Mouse (Mus musculus) stomach, embryonic 16.5 days (tissue): ENCODE results near the gene Cct7. TPM values are rescaled to one million over a fixed set of nuclear protein-coding genes. Genes with fewer than 3 reads are reported as not detected.

Experiments used
- ATAC-seq: fragments of 200-750 bp; cut with Nextera tagmentation; 2 replicates; pipeline ENCODE4 v1.8.0; 2017; ENCODE audit warnings: moderate number of reproducible peaks, moderate TSS enrichment; ENCODE audit not compliant: insufficient read depth, low FRiP score
- H3K27ac ChIP-seq: fragments of 300-500 bp; sonication (generic); 2 replicates; pipeline ENCODE4 v1.5.1; 2014; ENCODE audit warnings: low read length
- H3K27me3 ChIP-seq: fragments of 300-500 bp; sonication (generic); 2 replicates; pipeline ENCODE4 v1.6.1; 2014; ENCODE audit warnings: low read length, control low read depth, mixed read lengths; ENCODE audit not compliant: control insufficient read depth, insufficient read depth
- H3K36me3 ChIP-seq: fragments of 300-500 bp; sonication (generic); 2 replicates; pipeline ENCODE4 v1.6.1; 2014; ENCODE audit warnings: low read length; ENCODE audit not compliant: control insufficient read depth, insufficient read depth
- H3K4me1 ChIP-seq: fragments of 300-500 bp; sonication (generic); 2 replicates; pipeline ENCODE4 v1.6.1; 2014; ENCODE audit warnings: low read length, control low read depth, mixed read lengths; ENCODE audit not compliant: control insufficient read depth, insufficient read depth
- H3K4me2 ChIP-seq: fragments of 300-500 bp; sonication (generic); 2 replicates; pipeline ENCODE4 v1.6.1; 2014; ENCODE audit warnings: low read depth, low read length, mixed read lengths
- H3K4me3 ChIP-seq: fragments of 300-500 bp; sonication (generic); replicated peaks from 2 replicates; pipeline ENCODE4 v1.5.1; 2014; ENCODE audit warnings: mild to moderate bottlenecking, low read length
- H3K9ac ChIP-seq: fragments of 300-500 bp; sonication (generic); 2 replicates; pipeline ENCODE4 v1.6.1; 2014; ENCODE audit warnings: low read length
- H3K9me3 ChIP-seq: fragments of 300-500 bp; sonication (generic); replicated peaks from 2 replicates; pipeline ENCODE4 v1.6.1; 2016; ENCODE audit warnings: low read length, control low read depth; ENCODE audit not compliant: control insufficient read depth
- WGBS: fragments of 180-500 bp; shearing (Covaris S2); extraction: QIAGEN DNeasy Blood & Tissue Kit; methylation state at CpG from one replicate; pipeline ENCODE4 v1.1.7; 2014; 5-methylcytosine and 5-hydroxymethylcytosine counted together
- polyA plus RNA-seq: library from polyadenylated mRNA; unstranded; fragments of >200 nt; fragmentation: Nextera tagmentation; extraction: Ambion mirVana; gene quantifications from 2 replicates; pipeline ENCODE4 v1.2.1, GENCODE M21; 2015

Cct7 gene
- polyA plus RNA-seq, 1 experiment from 2014 or later: 415 TPM

DNA sequence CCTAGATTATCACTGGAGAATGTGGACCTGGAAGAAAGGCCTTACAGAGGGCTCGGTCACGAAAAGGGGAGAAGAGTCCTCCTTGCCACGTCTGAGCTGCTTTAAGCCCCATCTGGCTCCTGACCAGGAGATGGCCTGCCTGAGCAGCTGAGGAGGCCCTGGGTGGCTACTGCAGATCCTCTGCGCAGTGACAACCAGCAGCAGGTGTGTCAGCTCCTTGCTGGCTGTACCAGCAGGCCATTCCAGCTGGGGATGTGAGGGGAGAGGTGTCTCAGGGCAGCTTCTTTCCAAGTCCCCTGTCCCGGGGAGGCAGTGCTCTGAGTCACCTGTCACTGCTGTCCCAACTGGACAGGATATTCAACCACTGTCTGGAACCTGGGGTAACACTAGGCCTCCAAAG, 21.2 kb downstream of the Cct7 start:
- WGBS: 60% methylated on average over 5 of the region's 5 CpGs
- H3K27ac ChIP-seq: no peak overlapping the region
- ATAC-seq: no peak
- H3K4me1 ChIP-seq: no peaks in the 10 kb centered on the region
- no peak overlapping the region for H3K4me2 ChIP-seq
- no peak overlapping the region for H3K9ac ChIP-seq
- H3K36me3 ChIP-seq: 0 out of 2 replicates have a peak, but pooled peaks cover 3% of the 10 kb centered on the region
- H3K4me3 ChIP-seq: no peak overlapping the region
- H3K27me3 ChIP-seq: no peaks in the 10 kb centered on the region
- no peaks in the 10 kb centered on the region for H3K9me3 ChIP-seq

DNA sequence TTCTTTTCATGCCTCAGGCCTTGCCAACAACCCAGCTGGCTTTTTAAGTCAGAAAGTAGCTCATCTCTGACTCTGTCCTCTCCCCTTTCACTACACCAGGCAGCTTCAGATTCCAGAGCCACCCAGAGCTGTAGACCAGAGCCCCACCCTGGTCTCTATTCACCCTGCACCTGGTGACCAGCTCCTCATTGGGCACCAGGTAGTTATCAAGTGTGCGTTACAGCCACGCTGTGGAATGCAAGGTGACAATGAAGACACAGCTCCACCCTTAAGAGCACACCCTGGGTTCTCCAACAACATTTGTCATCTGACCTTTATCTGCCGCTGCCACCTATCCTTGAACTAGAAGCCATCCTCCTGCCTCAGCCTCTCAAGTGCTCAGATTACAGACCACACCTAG, 24.3 kb downstream of the Cct7 start:
- Histone ChIP-seq H3K27me3 (no peaks in the 10 kb centered on the region), H3K4me3 (no peak overlapping the region), H3K9ac (no peak overlapping the region), H3K9me3 (no peaks in the 10 kb centered on the region), H3K27ac (no peak overlapping the region), H3K36me3 (no peaks in the 10 kb centered on the region), H3K4me1 (no peaks in the 10 kb centered on the region), H3K4me2 (no peak overlapping the region)
- 76% methylated on average over 3 of the region's 3 CpGs for WGBS
- ATAC-seq: no peak

DNA sequence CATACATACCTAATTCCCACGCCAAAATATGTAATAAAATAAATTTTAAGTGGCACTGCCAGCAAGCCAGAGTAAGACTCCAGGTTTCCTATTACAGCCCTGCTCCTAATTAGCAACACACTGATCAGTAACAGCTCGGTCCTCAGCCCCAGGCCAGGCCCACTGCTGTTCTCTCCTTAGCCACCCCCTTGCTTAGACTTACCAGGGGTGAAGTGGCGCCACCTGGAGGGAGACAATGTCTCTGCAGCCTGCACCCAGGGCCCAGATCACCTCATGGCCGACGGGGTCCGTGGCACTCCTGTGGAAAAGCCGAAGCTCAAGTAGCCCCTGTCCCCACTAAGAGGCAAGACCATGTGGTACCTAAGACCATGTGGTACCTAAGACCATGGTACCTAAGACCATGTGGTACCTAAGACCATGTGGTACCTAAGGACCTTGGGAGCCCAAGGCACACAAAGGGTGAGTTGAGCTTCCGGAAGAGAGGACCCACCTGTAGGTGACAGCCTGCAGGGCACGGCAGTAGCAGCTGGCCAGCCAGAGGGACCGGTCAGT, 26.1 kb downstream of the Cct7 start:
- no peaks in the 10 kb centered on the region for H3K9me3 ChIP-seq
- no peak overlapping the region for H3K27ac ChIP-seq
- H3K4me2 ChIP-seq: no peak overlapping the region
- WGBS: 29% methylated on average over 10 of the region's 10 CpGs
- ATAC-seq: no peak
- H3K36me3 ChIP-seq: no peaks in the 10 kb centered on the region
- H3K27me3 ChIP-seq: 0 out of 2 replicates have a peak, but pooled peaks cover 4% of the 10 kb centered on the region
- no peak overlapping the region for H3K4me3 ChIP-seq
- H3K4me1 ChIP-seq: no peaks in the 10 kb centered on the region
- no peak overlapping the region for H3K9ac ChIP-seq

DNA sequence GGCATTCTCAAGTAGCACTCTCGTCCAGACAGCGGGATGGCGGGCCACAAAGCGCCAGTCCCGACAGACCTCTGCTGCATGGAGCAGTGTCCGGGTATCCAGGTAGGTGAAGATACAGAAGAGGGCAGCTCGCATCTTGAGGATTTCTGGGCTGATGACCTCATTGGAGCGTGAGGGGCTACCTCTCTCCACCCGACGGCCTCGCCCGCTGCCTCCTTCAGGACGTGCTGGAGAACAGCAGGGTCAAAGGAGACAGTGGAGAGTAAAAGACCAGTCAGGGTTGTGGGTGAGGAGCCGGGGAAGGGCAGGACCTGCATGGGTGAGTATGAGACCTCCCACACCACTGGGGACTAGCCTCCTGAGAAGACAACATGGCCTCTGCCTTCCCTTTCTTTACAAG, 27.1 kb downstream of the Cct7 start:
- H3K27me3 ChIP-seq: peaks cover 4% of the 10 kb centered on the region; the same call in 1 of the 2 replicates
- WGBS: 39% methylated on average over 14 of the region's 14 CpGs

DNA sequence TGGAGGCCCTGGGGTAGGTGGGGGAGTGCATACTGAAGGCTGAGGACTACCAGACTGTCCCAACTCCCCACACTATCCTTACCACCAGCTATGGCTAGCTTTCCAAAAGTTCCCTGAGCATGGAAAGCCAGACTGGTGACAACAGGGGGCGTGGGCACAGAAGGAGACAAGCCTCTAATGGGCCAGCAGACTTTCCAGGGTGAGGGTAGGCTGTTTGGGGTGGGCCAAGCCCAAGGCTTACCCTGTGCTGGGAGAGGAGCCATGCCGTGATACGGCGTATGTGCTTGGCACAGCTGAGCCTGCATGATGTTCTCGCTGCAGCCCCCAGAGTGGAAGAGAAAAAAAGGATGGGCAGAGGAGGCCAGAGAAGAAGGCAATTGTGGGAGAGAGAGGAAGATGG, 28.7 kb downstream of the Cct7 start:
- Histone ChIP-seq H3K9ac (no peak overlapping the region), H3K36me3 (no peaks in the 10 kb centered on the region), H3K4me2 (no peak overlapping the region), H3K4me1 (peaks cover 6% of the 10 kb centered on the region; the same call in 1 of the 2 replicates), H3K9me3 (no peaks in the 10 kb centered on the region), H3K27me3 (peaks cover 20% of the 10 kb centered on the region), H3K27ac (no peak overlapping the region), H3K4me3 (no peak overlapping the region)
- no peak for ATAC-seq
- 80% methylated on average over 5 of the region's 5 CpGs for WGBS

More for the DNA sequence above, 27.1 kb downstream of the Cct7 start:
- Histone ChIP-seq H3K27ac (no peak overlapping the region), H3K4me2 (no peak overlapping the region), H3K4me3 (no peak overlapping the region), H3K9ac (no peak overlapping the region), H3K36me3 (no peaks in the 10 kb centered on the region), H3K4me1 (no peaks in the 10 kb centered on the region), H3K9me3 (no peaks in the 10 kb centered on the region)
- no peak for ATAC-seq

DNA sequence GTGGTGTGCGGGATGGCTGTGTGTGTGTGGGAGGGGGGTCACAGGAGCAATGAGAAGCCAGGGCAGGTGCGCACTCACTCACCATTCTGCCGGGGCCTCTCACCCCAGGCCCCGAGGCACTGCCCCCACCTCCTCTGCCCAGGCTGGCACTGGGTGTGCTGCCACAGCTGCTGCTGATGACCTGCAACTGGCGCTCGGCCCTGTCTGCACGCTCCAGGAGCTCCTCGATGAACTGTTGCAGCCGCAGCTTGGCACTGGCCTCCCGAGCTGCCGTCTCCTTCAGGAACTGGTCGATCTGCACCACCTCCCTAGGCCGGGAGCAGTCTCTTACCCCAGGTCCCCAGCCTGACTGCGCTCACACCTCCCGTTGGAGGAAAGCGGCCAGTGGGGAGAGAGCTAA, 29.4 kb downstream of the Cct7 start:
- 64% methylated on average over 14 of the region's 16 CpGs for WGBS
- Histone ChIP-seq H3K4me3 (no peak overlapping the region), H3K4me2 (no peak overlapping the region), H3K27ac (no peak overlapping the region), H3K4me1 (peaks cover 6% of the 10 kb centered on the region; the same call in 1 of the 2 replicates), H3K36me3 (no peaks in the 10 kb centered on the region), H3K27me3 (peaks cover 24% of the 10 kb centered on the region), H3K9ac (no peak overlapping the region), H3K9me3 (no peaks in the 10 kb centered on the region)
- ATAC-seq: no peak

DNA sequence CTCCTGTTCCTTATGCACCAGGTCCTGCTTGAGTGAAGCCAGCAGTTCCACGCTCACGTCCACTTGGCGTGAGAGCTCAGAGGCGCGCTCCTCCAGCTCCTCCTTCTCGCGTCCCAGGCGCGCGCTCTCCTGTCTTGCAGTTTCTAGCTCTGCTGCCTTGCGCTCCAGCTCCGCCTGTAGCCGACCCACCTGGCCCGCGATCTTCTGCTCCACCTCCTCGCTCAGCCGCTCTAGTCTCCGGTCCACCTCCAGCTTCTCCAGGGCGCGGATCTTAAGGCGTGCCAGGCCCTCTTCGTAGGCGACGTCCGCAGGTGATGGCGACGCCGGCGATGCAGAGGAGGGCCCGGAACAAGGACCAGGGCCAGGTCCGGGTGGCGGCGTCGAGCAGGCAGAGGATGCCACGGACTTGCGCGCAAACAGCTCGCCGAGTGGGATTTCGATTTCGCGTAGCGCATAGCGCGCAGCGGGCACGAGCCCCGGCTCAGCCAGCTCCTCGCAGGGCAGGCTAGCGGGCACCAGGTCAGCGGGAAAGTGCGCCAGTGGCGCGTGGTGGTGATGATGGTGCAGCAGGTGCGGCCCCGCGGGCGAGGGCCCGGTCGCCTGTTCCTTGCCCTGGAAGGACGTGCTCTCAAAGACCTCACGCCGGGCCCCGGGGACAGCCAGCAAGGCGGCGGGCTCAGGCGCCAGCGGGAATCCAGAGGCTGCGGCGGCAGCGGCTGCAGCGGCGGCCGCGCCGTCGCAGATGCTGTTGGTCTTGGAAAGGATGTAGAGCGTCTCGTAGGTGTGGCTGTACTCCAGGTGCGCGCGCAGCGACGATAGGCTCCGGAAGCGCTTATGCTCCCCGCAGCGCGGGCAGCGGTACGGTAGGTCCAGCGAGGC, 32.8 kb downstream of the Cct7 start:
- H3K9me3 ChIP-seq: no peaks in the 10 kb centered on the region
- WGBS: 4% methylated on average over 90 of the region's 92 CpGs
- H3K4me3 ChIP-seq: peak overlapping the region; percentile 40
- ATAC-seq: no peak
- peak overlapping the region; percentile 55 for H3K4me2 ChIP-seq
- H3K9ac ChIP-seq: peak overlapping the region; percentile 45; the same call in 1 of the 2 replicates
- H3K4me1 ChIP-seq: peaks cover 6% of the 10 kb centered on the region; the same call in 1 of the 2 replicates
- H3K36me3 ChIP-seq: no peaks in the 10 kb centered on the region
- peaks cover 24% of the 10 kb centered on the region for H3K27me3 ChIP-seq
- H3K27ac ChIP-seq: no peak overlapping the region

DNA sequence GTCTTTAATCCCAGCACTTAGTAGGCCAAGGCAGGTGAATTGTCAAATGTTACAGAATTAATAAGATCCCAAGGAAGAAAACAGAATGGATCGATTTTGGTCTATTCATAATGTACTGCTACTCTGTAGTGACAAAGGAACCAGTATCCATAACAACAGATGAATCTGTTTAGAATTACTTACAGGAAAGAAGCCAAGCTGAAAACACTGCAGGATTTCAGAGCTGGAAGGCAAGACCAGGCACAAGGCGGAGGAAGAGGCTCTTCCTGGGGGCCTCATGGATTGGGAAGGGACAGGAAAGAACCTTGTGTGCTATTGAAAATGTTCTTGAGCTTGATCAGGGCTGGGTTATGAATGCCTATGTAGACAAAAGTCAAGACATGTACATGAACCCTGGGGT, 34.4 kb downstream of the Cct7 start:
- Histone ChIP-seq H3K4me3 (no peak overlapping the region), H3K27me3 (peaks cover 24% of the 10 kb centered on the region), H3K4me1 (peaks cover 6% of the 10 kb centered on the region; the same call in 1 of the 2 replicates), H3K9me3 (no peaks in the 10 kb centered on the region), H3K9ac (no peak overlapping the region), H3K36me3 (no peaks in the 10 kb centered on the region), H3K27ac (no peak overlapping the region), H3K4me2 (no peak overlapping the region)
- no peak for ATAC-seq
- 75% methylated on average over 2 of the region's 2 CpGs for WGBS

DNA sequence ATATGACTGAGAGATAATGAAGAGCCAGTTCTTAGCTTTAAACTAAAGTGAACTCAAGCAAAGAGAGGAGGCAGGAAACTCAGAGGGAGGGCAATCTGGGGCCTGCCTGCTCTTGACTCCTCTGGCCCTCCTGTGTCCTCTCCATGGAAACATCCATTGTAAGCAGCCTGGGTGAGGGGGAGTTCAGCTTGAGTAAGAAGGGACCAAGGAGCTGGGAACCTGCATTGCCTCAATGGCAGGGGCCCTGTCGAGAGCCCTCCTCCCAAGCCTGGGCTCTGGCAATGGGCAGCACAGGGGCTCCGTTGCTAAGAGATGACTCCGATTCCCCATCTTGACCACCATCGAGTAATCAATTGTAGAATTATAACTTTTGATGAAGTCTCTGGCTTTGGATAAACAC, 37.2 kb downstream of the Cct7 start:
- Histone ChIP-seq H3K27me3 (peaks cover 19% of the 10 kb centered on the region), H3K4me1 (peaks cover 6% of the 10 kb centered on the region; the same call in 1 of the 2 replicates), H3K4me2 (no peak overlapping the region), H3K9me3 (no peaks in the 10 kb centered on the region), H3K27ac (no peak overlapping the region), H3K4me3 (no peak overlapping the region), H3K9ac (no peak overlapping the region), H3K36me3 (no peaks in the 10 kb centered on the region)
- no peak for ATAC-seq
- WGBS: 83% methylated on average over 4 of the region's 4 CpGs
